Mouse (Mus musculus) hindbrain, embryonic 11.5 days (tissue): Measurements from ENCODE around the gene Jund. TPM values are rescaled to one million over a fixed set of nuclear protein-coding genes. Genes with fewer than 3 reads are reported as not detected.

Experiments used
- ATAC-seq: fragments of 200-750 bp; cut with Nextera tagmentation; 2 replicates; pipeline ENCODE4 v1.8.0; 2017; ENCODE audit warnings: mild to moderate bottlenecking, moderate TSS enrichment, moderate library complexity; ENCODE audit not compliant: low FRiP score
- DNase-seq: peaks from one replicate; pipeline ENCODE4 v3.0.0-alpha.2; 2015; ENCODE audit warnings: low spot score
- H3K27ac ChIP-seq: fragments of 300-500 bp; sonication (generic); 2 replicates; pipeline ENCODE4 v1.5.1; 2014; ENCODE audit warnings: mild to moderate bottlenecking, low read depth, low read length
- H3K27me3 ChIP-seq: fragments of 300-500 bp; sonication (generic); 2 replicates; pipeline ENCODE4 v1.6.1; 2014; ENCODE audit warnings: mild to moderate bottlenecking, low read length, moderate library complexity, mixed read lengths; ENCODE audit not compliant: control insufficient read depth, insufficient read depth
- H3K36me3 ChIP-seq: fragments of 300-500 bp; sonication (generic); 2 replicates; pipeline ENCODE4 v1.6.1; 2014; ENCODE audit warnings: mild to moderate bottlenecking, low read length, moderate library complexity, mixed read lengths; ENCODE audit not compliant: control insufficient read depth, insufficient read depth
- H3K4me1 ChIP-seq: fragments of 300-500 bp; sonication (generic); replicated peaks from 2 replicates; pipeline ENCODE4 v1.6.1; 2014; ENCODE audit warnings: low read length, mixed read lengths; ENCODE audit not compliant: control insufficient read depth, insufficient read depth
- H3K4me2 ChIP-seq: fragments of 300-500 bp; sonication (generic); replicated peaks from 2 replicates; pipeline ENCODE4 v1.6.1; 2014; ENCODE audit warnings: mild to moderate bottlenecking, low read depth, low read length
- H3K4me3 ChIP-seq: fragments of 300-500 bp; sonication (generic); 2 replicates; pipeline ENCODE4 v1.5.1; 2014; ENCODE audit warnings: low read depth, low read length
- H3K9ac ChIP-seq: fragments of 300-500 bp; sonication (generic); 2 replicates; pipeline ENCODE4 v1.6.1; 2014; ENCODE audit warnings: low read depth, low read length
- H3K9me3 ChIP-seq: fragments of 300-500 bp; sonication (generic); 2 replicates; pipeline ENCODE4 v1.6.1; 2016; ENCODE audit warnings: low read length; ENCODE audit not compliant: control insufficient read depth
- WGBS: fragments of 180-500 bp; shearing (Covaris S2); extraction: QIAGEN DNeasy Blood & Tissue Kit; methylation state at CpG from one replicate; pipeline ENCODE4 v1.1.7; 2014; 5-methylcytosine and 5-hydroxymethylcytosine counted together
- polyA plus RNA-seq: library from polyadenylated mRNA; unstranded; fragments of >200 nt; fragmentation: Nextera tagmentation; extraction: Ambion mirVana; gene quantifications from 2 replicates; pipeline ENCODE4 v1.2.1, GENCODE M21; 2014

Jund gene
- polyA plus RNA-seq, 1 experiment from 2014 or later: 126 TPM

DNA sequence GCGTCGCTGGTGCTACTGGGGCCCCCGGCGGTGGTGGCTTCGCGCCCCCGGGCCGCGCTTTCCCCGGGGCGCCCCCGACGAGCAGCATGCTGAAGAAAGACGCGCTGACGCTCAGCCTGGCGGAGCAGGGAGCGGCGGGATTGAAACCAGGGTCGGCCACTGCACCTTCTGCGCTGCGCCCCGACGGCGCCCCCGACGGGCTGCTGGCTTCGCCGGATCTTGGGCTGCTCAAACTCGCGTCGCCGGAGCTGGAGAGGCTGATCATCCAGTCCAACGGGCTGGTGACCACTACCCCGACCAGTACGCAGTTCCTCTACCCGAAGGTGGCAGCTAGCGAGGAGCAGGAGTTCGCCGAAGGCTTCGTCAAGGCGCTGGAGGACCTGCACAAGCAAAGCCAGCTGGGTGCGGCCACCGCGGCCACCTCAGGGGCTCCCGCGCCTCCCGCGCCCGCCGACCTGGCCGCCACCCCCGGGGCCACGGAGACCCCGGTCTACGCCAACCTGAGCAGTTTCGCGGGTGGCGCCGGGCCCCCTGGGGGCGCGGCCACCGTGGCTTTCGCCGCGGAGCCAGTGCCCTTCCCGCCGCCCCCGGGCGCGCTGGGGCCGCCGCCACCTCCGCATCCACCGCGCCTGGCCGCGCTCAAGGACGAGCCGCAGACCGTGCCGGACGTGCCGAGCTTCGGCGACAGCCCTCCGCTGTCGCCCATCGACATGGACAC is 526 bp downstream of the Jund start:
- peak overlapping the region; percentile 60 for H3K4me2 ChIP-seq
- peaks cover 5% of the 10 kb centered on the region for H3K36me3 ChIP-seq
- H3K9ac ChIP-seq: peak overlapping the region; percentile 99
- DNase-seq: no peak
- H3K27me3 ChIP-seq: no peaks in the 10 kb centered on the region
- H3K27ac ChIP-seq: peak overlapping the region; percentile 99
- ATAC-seq: peak; percentile 4
- peaks cover 24% of the 10 kb centered on the region for H3K4me1 ChIP-seq
- under 1% methylated on average over 63 of the region's 89 CpGs for WGBS
- no peaks in the 10 kb centered on the region for H3K9me3 ChIP-seq
- H3K4me3 ChIP-seq: peak overlapping the region; percentile 99

DNA sequence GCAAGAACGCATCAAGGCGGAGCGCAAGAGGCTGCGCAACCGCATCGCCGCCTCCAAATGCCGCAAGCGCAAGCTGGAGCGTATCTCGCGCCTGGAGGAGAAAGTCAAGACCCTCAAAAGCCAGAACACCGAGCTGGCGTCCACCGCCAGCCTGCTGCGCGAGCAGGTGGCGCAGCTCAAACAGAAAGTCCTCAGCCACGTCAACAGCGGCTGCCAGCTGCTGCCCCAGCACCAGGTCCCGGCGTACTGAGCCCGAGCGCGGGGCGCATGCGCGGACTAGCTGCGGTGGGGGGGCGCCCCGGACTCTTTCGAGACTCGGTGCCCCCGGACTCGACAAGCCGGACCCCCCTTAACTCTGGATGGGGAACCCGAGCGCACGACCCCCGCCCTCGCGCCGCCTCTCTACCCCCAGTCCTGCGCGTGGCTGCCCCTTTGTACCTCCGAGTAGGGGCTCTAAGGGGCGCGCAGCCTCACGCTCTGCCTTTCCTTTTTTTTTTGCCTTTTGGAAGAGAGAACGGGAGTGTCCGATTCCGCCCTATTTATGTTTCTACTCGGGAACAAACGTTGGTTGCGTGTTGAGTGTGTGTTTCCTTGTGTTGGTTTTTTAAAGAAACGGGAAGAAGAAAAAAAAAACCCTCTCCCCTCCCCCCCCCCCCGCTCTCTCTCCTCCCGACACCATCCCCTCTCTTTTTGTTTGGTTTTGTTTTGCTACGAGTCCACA is 1.2 kb downstream of the Jund start:
- peak overlapping the region; percentile 60 for H3K4me2 ChIP-seq
- under 1% methylated on average over 53 of the region's 59 CpGs for WGBS
- peak overlapping the region; percentile 99 for H3K27ac ChIP-seq
- no peaks in the 10 kb centered on the region for H3K27me3 ChIP-seq
- no peak for ATAC-seq
- DNase-seq: peak; percentile 88
- H3K4me1 ChIP-seq: peaks cover 24% of the 10 kb centered on the region
- H3K4me3 ChIP-seq: peak overlapping the region; percentile 99
- H3K9me3 ChIP-seq: no peaks in the 10 kb centered on the region
- peaks cover 5% of the 10 kb centered on the region for H3K36me3 ChIP-seq
- peak overlapping the region; percentile 99 for H3K9ac ChIP-seq

DNA sequence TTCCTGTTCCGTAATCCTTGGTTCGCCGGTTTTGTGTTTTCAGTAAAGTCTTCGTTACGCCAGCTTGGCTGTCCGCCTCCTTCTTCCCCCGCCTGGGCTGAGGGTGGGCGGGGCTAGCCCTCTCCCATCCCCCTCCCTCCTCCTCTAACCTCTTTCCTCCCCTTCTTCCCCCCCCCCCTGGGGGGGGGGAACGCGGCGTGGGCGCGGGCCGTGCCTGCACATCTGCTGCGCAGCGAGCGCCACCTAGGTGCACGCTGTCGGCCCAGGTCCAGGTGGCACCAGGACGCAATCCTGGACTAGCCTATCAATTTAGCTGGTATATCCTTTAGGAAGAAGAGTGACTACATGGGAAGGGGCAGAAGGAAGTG is 1.8 kb downstream of the Jund start:
- Histone ChIP-seq H3K4me3 (peak overlapping the region; percentile 99), H3K27me3 (no peaks in the 10 kb centered on the region), H3K27ac (peak overlapping the region; percentile 99), H3K36me3 (peaks cover 5% of the 10 kb centered on the region), H3K4me1 (peaks cover 24% of the 10 kb centered on the region), H3K9me3 (no peaks in the 10 kb centered on the region), H3K4me2 (peak overlapping the region; percentile 60), H3K9ac (peak overlapping the region; percentile 99)
- WGBS: 1% methylated on average over 14 of the region's 20 CpGs
- ATAC-seq: peak; percentile 7; the same call in 1 of the 2 replicates
- peak; percentile 95 for DNase-seq

DNA sequence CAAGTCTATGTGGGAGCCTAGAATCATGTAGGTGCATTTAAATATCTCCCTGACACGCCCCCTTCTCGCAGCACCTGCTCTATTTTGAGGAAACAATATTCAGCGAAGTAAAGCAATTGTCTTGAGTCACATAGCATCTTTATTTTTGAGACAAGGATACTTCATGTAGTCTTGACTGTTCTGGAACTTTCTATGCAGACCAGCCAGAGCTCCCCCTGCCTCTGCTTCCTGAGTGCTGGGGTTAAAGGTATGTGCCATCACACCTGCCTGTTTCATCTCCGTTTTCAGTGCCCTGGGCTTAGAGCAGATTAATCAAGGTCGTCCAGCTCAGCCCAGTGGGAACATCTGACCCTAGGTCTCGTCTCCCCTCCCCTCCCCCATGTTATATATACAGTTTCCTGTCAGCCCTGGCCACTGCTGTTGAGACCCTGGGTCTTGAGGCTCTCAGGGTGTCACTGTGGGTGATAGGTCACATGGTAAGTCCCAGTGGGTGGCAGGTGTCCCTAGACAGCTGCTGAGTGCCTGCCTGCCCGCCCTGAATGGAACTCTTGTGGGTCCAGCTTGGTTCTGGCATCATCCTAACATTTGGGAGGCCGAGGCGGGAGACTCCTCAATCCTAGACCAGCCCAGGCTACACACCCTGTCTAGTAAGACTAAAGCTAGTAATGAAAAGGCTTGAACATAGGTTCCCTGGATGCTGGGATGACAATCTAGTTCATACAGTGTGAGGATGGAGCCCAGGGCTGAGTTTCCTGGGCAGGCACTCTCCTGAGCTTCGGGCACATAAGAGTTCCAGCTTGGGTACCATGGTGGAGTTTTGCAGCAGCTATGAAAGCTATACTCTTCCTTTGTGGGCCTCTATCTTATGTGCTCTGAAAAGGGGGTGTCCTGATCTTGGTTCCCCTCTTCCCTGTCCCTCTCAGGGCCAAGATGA is 2.6 kb downstream of the Jund start:
- no peaks in the 10 kb centered on the region for H3K27me3 ChIP-seq
- 54% methylated on average over 10 of the region's 10 CpGs for WGBS
- H3K27ac ChIP-seq: peak overlapping the region; percentile 62; the same call in 1 of the 2 replicates

DNA sequence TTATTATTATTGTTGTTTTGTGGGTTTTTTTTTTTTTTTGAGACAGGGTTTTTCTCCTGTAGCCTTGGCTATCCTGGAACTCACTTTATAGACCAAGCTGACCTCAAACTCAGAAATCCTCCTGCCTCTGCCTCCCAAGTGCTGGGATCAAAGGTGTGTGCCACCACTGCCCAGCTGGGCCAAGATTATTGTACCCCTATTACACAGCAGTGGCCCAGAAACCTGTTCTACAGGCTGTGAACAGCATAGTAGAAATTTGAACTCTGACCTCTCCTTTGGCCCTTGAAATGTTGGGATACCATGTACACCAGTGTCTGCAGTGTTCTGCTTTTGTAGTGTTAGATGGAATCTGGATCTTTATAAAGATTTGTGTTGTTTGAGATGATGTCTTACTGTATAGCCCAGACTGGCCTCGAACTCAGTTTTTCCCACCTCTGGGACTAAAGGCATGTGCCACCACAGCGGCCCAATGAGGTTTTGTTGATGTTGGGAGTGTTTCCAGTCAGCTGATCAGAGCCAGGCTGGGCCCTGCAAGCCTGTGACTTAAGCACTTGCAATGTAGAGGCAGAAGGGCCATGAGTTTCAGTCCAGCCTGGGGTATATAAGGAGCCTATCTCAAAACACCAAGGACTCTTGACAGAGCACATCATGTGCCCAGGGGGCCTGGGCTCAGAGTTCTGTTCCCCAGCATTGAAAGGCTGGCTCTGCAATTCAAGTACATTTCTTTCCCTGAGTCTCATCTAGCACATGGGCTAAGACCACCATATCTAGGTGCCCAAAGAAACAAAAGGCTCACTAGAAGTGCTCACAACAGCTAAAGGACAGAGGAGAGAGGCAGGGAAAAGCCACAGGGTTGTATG is 3.5 kb downstream of the Jund start:
- WGBS: 90% methylated on average over 2 of the region's 2 CpGs
- Histone ChIP-seq H3K4me3 (0 out of 2 replicates have a peak overlapping the region, but pooled peaks have one; percentile 10), H3K4me2 (no peak overlapping the region; the same call in none of the 2 replicates), H3K9me3 (no peaks in the 10 kb centered on the region), H3K36me3 (peaks cover 5% of the 10 kb centered on the region), H3K27ac (no peak overlapping the region), H3K9ac (no peak overlapping the region), H3K27me3 (no peaks in the 10 kb centered on the region), H3K4me1 (peaks cover 12% of the 10 kb centered on the region)
- ATAC-seq (no peak), DNase-seq (no peak)

More for the DNA sequence above, 2.6 kb downstream of the Jund start:
- DNase-seq (no peak), ATAC-seq (no peak)
- Histone ChIP-seq H3K36me3 (peaks cover 5% of the 10 kb centered on the region), H3K9me3 (no peaks in the 10 kb centered on the region), H3K9ac (peak overlapping the region; percentile 99), H3K4me3 (peak overlapping the region; percentile 99), H3K4me2 (peak overlapping the region; percentile 60), H3K4me1 (peaks cover 20% of the 10 kb centered on the region)

DNA sequence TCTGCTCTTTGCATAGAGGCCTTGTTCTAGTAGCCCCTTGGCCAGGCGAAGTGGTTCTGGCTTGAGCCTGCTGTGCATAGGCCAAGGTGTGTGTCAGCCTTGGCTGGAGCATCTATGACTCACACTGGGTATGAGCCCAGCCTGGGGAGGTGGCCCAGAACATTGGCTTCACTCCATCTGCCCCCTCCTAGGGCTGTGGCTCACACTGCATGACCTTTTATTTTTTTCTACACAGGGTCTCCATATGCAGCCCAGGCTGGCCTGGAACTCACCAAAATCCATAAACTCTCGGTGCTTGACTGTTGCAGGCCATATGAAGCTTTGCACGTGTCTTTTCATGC is 4.1 kb downstream of the Jund start:
- no peak overlapping the region for H3K27ac ChIP-seq
- no peaks in the 10 kb centered on the region for H3K27me3 ChIP-seq
- DNase-seq (no peak), ATAC-seq (no peak)
- no peak overlapping the region for H3K4me3 ChIP-seq
- H3K36me3 ChIP-seq: peaks cover 5% of the 10 kb centered on the region
- no peak overlapping the region for H3K4me2 ChIP-seq
- peaks cover 10% of the 10 kb centered on the region for H3K4me1 ChIP-seq
- 80% methylated on average over 3 of the region's 3 CpGs for WGBS
- H3K9ac ChIP-seq: no peak overlapping the region
- H3K9me3 ChIP-seq: no peaks in the 10 kb centered on the region

DNA sequence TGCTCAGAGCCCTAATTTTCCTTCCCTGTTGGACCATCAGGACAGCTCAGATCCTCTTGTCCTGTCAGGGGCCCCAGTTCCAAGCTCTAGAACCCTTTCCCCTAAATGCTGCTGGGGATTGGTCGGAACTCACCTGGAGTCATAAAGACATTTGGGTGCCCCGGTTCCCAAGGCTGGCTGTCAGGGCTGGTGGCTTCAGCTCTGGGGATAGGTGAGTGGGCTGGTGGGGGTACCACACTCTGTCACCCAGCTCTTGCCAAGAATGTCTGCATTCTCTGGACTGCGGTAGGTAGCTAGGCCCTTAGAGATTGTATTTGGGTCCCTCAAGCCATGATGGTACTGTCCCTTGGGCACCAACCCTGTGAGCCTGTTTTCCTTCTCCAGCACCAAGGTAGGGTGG is 4.5 kb downstream of the Jund start, which contains the start of gene Iqcn:
Gene Iqcn (plus strand): TSS at position 171 of the 400 bp plus-strand sequence.
- H3K4me2 ChIP-seq: no peak within 1 kb of the TSS
- no peak within 1 kb of the TSS for H3K27ac ChIP-seq
- H3K36me3 ChIP-seq: peaks cover 5% of the 10 kb centered on the region
- H3K9me3 ChIP-seq: no peaks in the 10 kb centered on the region
- DNase-seq: no peak
- H3K4me3 ChIP-seq: no peak within 1 kb of the TSS
- H3K27me3 ChIP-seq: no peaks in the 10 kb centered on the region
- H3K4me1 ChIP-seq: peaks cover 8% of the 10 kb centered on the region
- ATAC-seq: no peak
- WGBS: 96% methylated on average over 3 of the region's 3 CpGs
- H3K9ac ChIP-seq: no peak within 1 kb of the TSS

DNA sequence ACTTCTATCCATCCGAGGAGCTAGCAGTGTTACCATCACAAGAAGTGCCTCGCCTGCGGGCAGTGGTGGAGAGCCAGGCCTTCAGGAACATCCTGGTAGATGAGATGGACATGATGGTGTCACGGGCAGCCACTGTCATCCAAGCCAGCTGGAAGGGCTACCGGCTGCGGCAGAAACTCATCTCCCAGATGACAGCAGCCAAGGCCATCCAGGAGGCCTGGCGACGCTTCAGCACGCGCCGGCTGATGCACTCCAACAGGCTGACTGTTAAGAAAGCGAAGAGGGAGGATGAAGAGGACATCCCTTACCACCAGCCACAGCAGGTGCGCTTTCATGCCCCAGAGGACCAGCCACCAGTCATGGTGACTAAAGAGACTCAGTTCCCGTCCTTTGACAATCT is 9.5 kb downstream of the Jund start:
- Histone ChIP-seq H3K36me3 (peaks cover 1% of the 10 kb centered on the region), H3K4me1 (no peaks in the 10 kb centered on the region), H3K27ac (no peak overlapping the region), H3K9me3 (no peaks in the 10 kb centered on the region), H3K9ac (no peak overlapping the region), H3K4me2 (no peak overlapping the region), H3K4me3 (no peak overlapping the region), H3K27me3 (no peaks in the 10 kb centered on the region)
- DNase-seq: no peak
- no peak for ATAC-seq
- 91% methylated on average over 14 of the region's 14 CpGs for WGBS
